Mouse (Mus musculus) embryonic stem cell, embryonic (primary cell): ENCODE measurements around the gene Doc2b.

Source experiments
- CTCF ChIA-PET, 4 experiments: fragments of 300-600 bp in 2 of 4; fragments of 350-600 bp in 2 of 4; sonication (Branson Sonifier 250); formaldehyde crosslinking; loops; one replicate each; lab custom pipeline; 2022; ENCODE audit warnings: inconsistent platforms in 2 of 4; lab: Charles Lee
- POLR2A ChIA-PET, 4 experiments: fragments of 300-600 bp in 2 of 4; fragments of 350-600 bp in 2 of 4; sonication (Branson Sonifier 250); formaldehyde crosslinking; loops; one replicate each; lab custom pipeline; 2022; ENCODE audit warnings: antibody characterized with exemption in 4 of 4, inconsistent platforms in 1 of 4; lab: Charles Lee

Gene Doc2b

GRCm38 (mm10) chr11:75765161-75765560 is 30.7 kb downstream of the Doc2b start:
- ChIA-PET CTCF (no interaction called here), POLR2A (interaction anchor here in 3 of 4 experiments (0.7 to 6.4 kb wide), 11 partner anchors 11 to 115 kb away, joined by 3 to 75 read pairs (median 5); partner anchors contain the start of gene Ywhae (in 1 of the 3))

- POLR2A ChIA-PET, result interaction anchor here (0.7 to 6.4 kb wide), 12 partner anchors 10 to 140 kb away, joined by 3 to 75 read pairs (median 4); partner anchors contain the start of gene Ywhae (in 1 of the 4)
These were observed 31.3 kb downstream of the Doc2b start for GRCm38 (mm10) chr11:75764521-75765023.

GRCm38 (mm10) chr11:75762708-75763107 is 33.1 kb downstream of the Doc2b start:
- CTCF ChIA-PET, result interaction anchor here in 2 of 4 experiments (0.5 to 0.6 kb wide), 2 partner anchors 148 to 848 kb away, joined by 3 to 4 read pairs; no protein-coding TSS in a partner anchor
- POLR2A ChIA-PET, result interaction anchor here (0.7 to 6.4 kb wide), 9 partner anchors 8 to 239 kb away, joined by 3 to 75 read pairs (median 5); partner anchors contain the start of gene Ywhae (in 2 of the 4)

More at GRCm38 (mm10) chr11:75764521-75765023, 31.3 kb downstream of the Doc2b start:
- CTCF ChIA-PET, result no interaction called here

GRCm38 (mm10) chr11:75760785-75761184 is 35.1 kb downstream of the Doc2b start:
- POLR2A ChIA-PET, result interaction anchor here in 1 of 4 experiments (1.0 to 3.7 kb wide), 5 partner anchors 10 to 106 kb away, joined by 3 to 16 read pairs (median 7); partner anchors contain the start of gene Ywhae

GRCm38 (mm10) chr11:75758553-75758952 is 37.3 kb downstream of the Doc2b start:
- CTCF ChIA-PET, result interaction anchor here in 2 of 4 experiments (0.7 to 1.4 kb wide), 3 partner anchors 8 to 45 kb away, joined by 3 to 4 read pairs (median 3); no protein-coding TSS in a partner anchor
- POLR2A ChIA-PET, result interaction anchor here in 3 of 4 experiments (0.7 to 17.2 kb wide), 13 partner anchors 7 to 325 kb away, joined by 3 to 444 read pairs (median 6); partner anchors contain the start of genes Ywhae (in 2 of the 3) and Crk (in 1 of the 3)

More at GRCm38 (mm10) chr11:75760785-75761184, 35.1 kb downstream of the Doc2b start:
- CTCF ChIA-PET, result no interaction called here

- ChIA-PET CTCF (interaction anchor here in 1 of 4 experiments (1.6 kb wide), 1 partner anchor 210 kb away, joined by 3 read pairs; no protein-coding TSS in a partner anchor), POLR2A (interaction anchor here in 1 of 4 experiments (1.2 to 17.2 kb wide), 5 partner anchors 8 to 43 kb away, joined by 3 to 444 read pairs (median 75); partner anchors contain the start of gene Ywhae)
These were observed 39.2 kb downstream of the Doc2b start for GRCm38 (mm10) chr11:75756687-75757086.

- CTCF ChIA-PET, result interaction anchor here in 2 of 4 experiments (0.8 to 3.7 kb wide), 3 partner anchors 11 to 37 kb away, joined by 3 to 12 read pairs (median 4); partner anchors contain the start of gene Ywhae (in 1 of the 2)
- POLR2A ChIA-PET, result interaction anchor here (0.5 to 17.2 kb wide), 19 partner anchors 6 to 959 kb away, joined by 3 to 444 read pairs (median 5); partner anchors contain the start of genes Ywhae (in 3 of the 4) and Tlcd2 (in 1 of the 4)
These were observed 44.8 kb downstream of the Doc2b start for GRCm38 (mm10) chr11:75751082-75751481.

GRCm38 (mm10) chr11:75750537-75750936 is 45.3 kb downstream of the Doc2b start:
- ChIA-PET POLR2A (interaction anchor here (0.5 to 17.2 kb wide), 19 partner anchors 7 to 959 kb away, joined by 3 to 444 read pairs (median 6); partner anchors contain the start of genes Ywhae (in 3 of the 4) and Tlcd2 (in 1 of the 4)), CTCF (interaction anchor here in 3 of 4 experiments (0.6 to 3.7 kb wide), 4 partner anchors 10 to 152 kb away, joined by 3 to 12 read pairs (median 4); partner anchors contain the start of gene Ywhae (in 1 of the 3))

GRCm38 (mm10) chr11:75744761-75745160 is 51.1 kb downstream of the Doc2b start:
- POLR2A ChIA-PET, result interaction anchor here (0.6 to 17.2 kb wide), 18 partner anchors 8 to 565 kb away, joined by 3 to 444 read pairs (median 4); partner anchors contain the start of genes Ywhae (in 4 of the 4) and 1700016K19Rik (in 1 of the 4)
- CTCF ChIA-PET, result interaction anchor here in 3 of 4 experiments (0.6 to 1.3 kb wide), 4 partner anchors 10 to 31 kb away, joined by 3 to 5 read pairs (median 4); partner anchors contain the start of gene Ywhae (in 1 of the 3)

- ChIA-PET POLR2A (interaction anchor here in 3 of 4 experiments (0.5 to 6.9 kb wide), 19 partner anchors 9 to 1850 kb away, joined by 3 to 176 read pairs (median 7); partner anchors contain the start of gene Ywhae (in 3 of the 3)), CTCF (interaction anchor here in 1 of 4 experiments (1.1 kb wide), 1 partner anchor 28 kb away, joined by 4 read pairs; no protein-coding TSS in a partner anchor)
These were observed 54.2 kb downstream of the Doc2b start for GRCm38 (mm10) chr11:75741615-75742014.

- ChIA-PET CTCF (interaction anchor here in 2 of 4 experiments (0.6 to 1.3 kb wide), 4 partner anchors 10 to 225 kb away, joined by 3 read pairs; no protein-coding TSS in a partner anchor), POLR2A (interaction anchor here in 3 of 4 experiments (0.6 to 6.9 kb wide), 21 partner anchors 8 to 279 kb away, joined by 3 to 176 read pairs (median 6); partner anchors contain the start of genes Ywhae (in 2 of the 3), Rph3al (in 1 of the 3) and Tlcd2 (in 1 of the 3))
These were observed 55.6 kb downstream of the Doc2b start for GRCm38 (mm10) chr11:75740204-75740603.

GRCm38 (mm10) chr11:75738477-75738821 is 57.4 kb downstream of the Doc2b start:
- ChIA-PET CTCF (interaction anchor here in 2 of 4 experiments (0.6 kb wide), 2 partner anchors 14 to 699 kb away, joined by 3 to 4 read pairs; no protein-coding TSS in a partner anchor), POLR2A (interaction anchor here (0.6 to 10.6 kb wide), 12 partner anchors 10 to 315 kb away, joined by 3 to 444 read pairs (median 4); partner anchors contain the start of gene Tlcd2 (in 1 of the 4))

GRCm38 (mm10) chr11:75737806-75738476 is 57.9 kb downstream of the Doc2b start:
- ChIA-PET POLR2A (interaction anchor here in 3 of 4 experiments (0.6 to 10.6 kb wide), 13 partner anchors 11 to 486 kb away, joined by 3 to 444 read pairs (median 3); no protein-coding TSS in a partner anchor), CTCF (no interaction called here)

- ChIA-PET POLR2A (interaction anchor here (0.5 to 10.6 kb wide), 19 partner anchors 7 to 652 kb away, joined by 3 to 444 read pairs (median 3); no protein-coding TSS in a partner anchor), CTCF (interaction anchor here in 1 of 4 experiments (0.6 kb wide), 1 partner anchor 25 kb away, joined by 4 read pairs; no protein-coding TSS in a partner anchor)
These were observed 58.9 kb downstream of the Doc2b start for GRCm38 (mm10) chr11:75736978-75737377.

GRCm38 (mm10) chr11:75735462-75736252 is 60.2 kb downstream of the Doc2b start:
- ChIA-PET POLR2A (interaction anchor here (0.6 to 10.6 kb wide), 27 partner anchors 8 to 443 kb away, joined by 3 to 444 read pairs (median 4); partner anchors contain the start of genes Fam57a (in 1 of the 4), Tlcd2 (in 1 of the 4) and Vps53 (in 1 of the 4)), CTCF (interaction anchor here in 2 of 4 experiments (0.7 to 1.6 kb wide), 2 partner anchors 9 to 42 kb away, joined by 4 read pairs; no protein-coding TSS in a partner anchor)
